Mouse (Mus musculus) MEL (cell line): ENCODE results near the gene Madd.

ENCODE experiments used
- CHD1 ChIP-seq: IDR thresholded peaks from 2 replicates; pipeline ENCODE4 v1.6.1; 2012; ENCODE audit warnings: low read depth, mild to moderate bottlenecking, inconsistent platforms, low read length, improper control_type of control experiment
- CTCF ChIP-seq, 3 experiments: IDR thresholded peaks in 2 of 3; conservative IDR thresholded peaks in 1 of 3; 2 replicates each; pipeline ENCODE4 v1.5.1; 2011 to 2012; ENCODE audit warnings: low read length in 3 of 3, low read depth in 2 of 3, mild to moderate bottlenecking in 2 of 3, improper control_type of control experiment in 1 of 3, inconsistent platforms in 1 of 3, mixed read lengths in 1 of 3, moderate library complexity in 1 of 3; ENCODE audit not compliant: control insufficient read depth in 1 of 3, insufficient read depth in 1 of 3, poor library complexity in 1 of 3, severe bottlenecking in 1 of 3
- EP300 ChIP-seq, 2 experiments: IDR thresholded peaks; 2 replicates each; pipeline ENCODE4 v1.6.1; 2011; ENCODE audit warnings: improper control_type of control experiment in 2 of 2, low read length in 2 of 2, low read depth in 1 of 2, mild to moderate bottlenecking in 1 of 2
- ETS1 ChIP-seq: IDR thresholded peaks from 2 replicates; pipeline ENCODE4 v1.6.1; 2012; ENCODE audit warnings: low read depth, mild to moderate bottlenecking, inconsistent platforms, low read length, improper control_type of control experiment, moderate library complexity
- GATA1 ChIP-seq: IDR thresholded peaks from 2 replicates; pipeline ENCODE4 v1.6.1; 2011; ENCODE audit warnings: low read depth, low read length, improper control_type of control experiment
- JUND ChIP-seq: IDR thresholded peaks from 2 replicates; pipeline ENCODE4 v1.6.1; 2011; ENCODE audit warnings: low read depth, mild to moderate bottlenecking, improper control_type of control experiment, low read length
- MYC ChIP-seq: IDR thresholded peaks from 2 replicates; pipeline ENCODE4 v1.6.1; 2011; ENCODE audit warnings: low read depth, mild to moderate bottlenecking, low read length, improper control_type of control experiment, moderate library complexity
- POLR2A ChIP-seq, 2 experiments: IDR thresholded peaks; 2 replicates each; pipeline ENCODE4 v1.6.1; 2011 to 2012; ENCODE audit warnings: low read length in 2 of 2, mild to moderate bottlenecking in 2 of 2, control low read depth in 1 of 2, improper control_type of control experiment in 1 of 2, low read depth in 1 of 2, moderate library complexity in 1 of 2; ENCODE audit not compliant: control insufficient read depth in 1 of 2, insufficient read depth in 1 of 2, poor library complexity in 1 of 2
- SMC3 ChIP-seq: IDR thresholded peaks from 2 replicates; pipeline ENCODE4 v1.6.1; 2011; ENCODE audit warnings: low read depth, low read length, improper control_type of control experiment
- ZKSCAN1 ChIP-seq: IDR thresholded peaks from 2 replicates; pipeline ENCODE4 v1.6.1; 2012; ENCODE audit warnings: low read depth, mild to moderate bottlenecking, inconsistent platforms, low read length, improper control_type of control experiment, moderate library complexity

DNA sequence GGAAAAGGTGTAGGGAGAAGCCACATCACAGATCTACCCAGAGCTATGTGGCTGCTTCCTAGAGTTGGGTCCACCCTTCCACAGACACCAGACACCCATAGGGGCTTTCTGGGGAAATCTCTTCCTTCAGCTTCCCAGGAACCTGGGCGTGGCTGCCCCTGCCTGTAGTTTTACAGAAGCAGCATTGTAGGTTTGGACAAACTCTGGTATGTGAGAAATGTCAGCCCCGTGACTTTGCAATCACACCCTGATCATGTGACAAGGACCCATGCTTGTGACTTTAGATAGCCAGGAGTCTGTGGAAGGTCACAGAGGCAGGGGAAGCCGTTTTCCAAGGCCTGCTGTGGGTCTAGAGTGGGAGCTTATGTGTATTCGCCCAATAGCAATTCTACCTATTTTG is 71.1 kb downstream of the Madd start:
- no peak for TF ChIP-seq POLR2A (IDR thresholded peaks at IDR 0.05; ENCODE audit: control insufficient read depth in 1 of 2, insufficient read depth in 1 of 2, low read depth in 1 of 2, low read length in 2 of 2, poor library complexity in 1 of 2)
- no peak for TF ChIP-seq JUND
- TF ChIP-seq ZKSCAN1, result no peak
- TF ChIP-seq CTCF (IDR thresholded peaks at IDR 0.05 in 2 of 3, conservative IDR thresholded peaks at IDR 0.05 in 1 of 3; ENCODE audit: control insufficient read depth in 1 of 3, insufficient read depth in 1 of 3, low read depth in 2 of 3, low read length in 3 of 3, poor library complexity in 1 of 3, severe bottlenecking in 1 of 3), result no peak
- TF ChIP-seq GATA1, result no peak
- no peak for TF ChIP-seq MYC
- no peak for TF ChIP-seq SMC3
- TF ChIP-seq EP300 (IDR thresholded peaks at IDR 0.05; ENCODE audit: low read depth in 1 of 2, low read length in 2 of 2), result no peak
- no peak for TF ChIP-seq CHD1
- TF ChIP-seq ETS1, result no peak
